Mouse (Mus musculus): ENCODE data around the gene Slc12a6. TPM values are rescaled to one million over a fixed set of nuclear protein-coding genes. Genes with fewer than 3 reads are reported as not detected.

The Slc12a6 gene
- total RNA-seq, 1 experiment from 2014 or later, result 85.0 TPM

DNA sequence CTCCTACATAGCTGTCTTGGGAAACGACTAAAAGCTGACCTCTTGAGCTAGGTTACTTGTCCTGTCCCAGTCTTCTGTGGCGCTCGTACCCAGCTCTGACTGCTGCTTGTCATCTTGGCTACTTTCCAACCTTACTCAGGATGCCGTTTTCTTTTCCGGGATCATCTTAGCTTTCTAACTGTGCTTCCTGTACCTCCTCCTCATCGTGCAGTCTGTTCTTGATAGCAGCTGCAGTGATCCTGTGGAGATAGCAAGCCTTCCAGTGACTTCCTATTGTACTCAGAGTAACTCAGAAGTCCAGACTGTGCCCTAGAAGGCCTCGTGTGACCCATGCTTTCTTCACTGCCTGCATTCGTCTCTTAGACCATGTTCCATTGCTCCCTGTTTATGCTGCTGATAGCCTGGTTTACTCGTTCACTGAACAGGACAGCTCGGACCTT is 43.6 kb downstream of the Slc12a6 start:
- peak; percentile 81 for ATAC-seq (replicated peaks; ENCODE audit: low read depth, poor library complexity, severe bottlenecking)

DNA sequence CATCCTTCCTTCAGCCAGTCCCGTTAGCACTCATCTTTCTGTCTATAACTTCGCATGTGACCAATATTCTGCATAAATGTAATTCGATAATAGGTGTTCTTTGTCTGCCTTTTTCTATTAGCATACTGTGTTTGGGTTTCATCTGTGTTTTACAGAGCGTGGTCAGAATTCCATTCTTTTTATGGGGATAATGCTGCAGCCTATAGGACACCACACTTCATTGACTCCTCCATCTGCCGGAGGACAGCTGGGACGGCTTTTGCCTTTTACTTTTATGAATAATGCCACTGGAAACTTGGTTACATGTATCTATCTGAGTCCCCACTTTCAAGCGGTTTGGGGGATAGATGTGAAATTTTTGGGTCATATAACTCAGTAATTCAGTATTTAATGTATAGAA is 50.0 kb downstream of the Slc12a6 start:
- no peak for ATAC-seq (replicated peaks; ENCODE audit: low read depth, poor library complexity, severe bottlenecking)

DNA sequence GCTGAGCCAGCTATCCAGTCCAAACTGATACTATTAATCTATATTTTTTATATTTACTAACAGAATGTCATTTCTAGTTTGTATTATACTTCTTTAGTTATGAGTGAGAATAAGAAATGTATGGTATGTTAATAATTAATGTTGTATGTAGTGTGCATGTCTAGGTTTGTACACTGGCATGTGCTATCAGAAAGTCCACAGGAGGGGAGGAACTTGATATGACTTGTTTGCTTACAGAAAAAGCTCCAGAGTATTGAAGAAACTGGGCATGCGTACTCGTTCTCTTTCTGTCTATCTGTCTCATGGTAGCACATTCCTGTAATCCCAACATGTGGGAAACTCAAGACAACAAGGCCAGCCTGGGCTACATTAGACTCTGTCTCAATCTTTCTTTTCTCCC is 52.6 kb downstream of the Slc12a6 start:
- no peak for ATAC-seq (replicated peaks; ENCODE audit: low read depth, poor library complexity, severe bottlenecking)

DNA sequence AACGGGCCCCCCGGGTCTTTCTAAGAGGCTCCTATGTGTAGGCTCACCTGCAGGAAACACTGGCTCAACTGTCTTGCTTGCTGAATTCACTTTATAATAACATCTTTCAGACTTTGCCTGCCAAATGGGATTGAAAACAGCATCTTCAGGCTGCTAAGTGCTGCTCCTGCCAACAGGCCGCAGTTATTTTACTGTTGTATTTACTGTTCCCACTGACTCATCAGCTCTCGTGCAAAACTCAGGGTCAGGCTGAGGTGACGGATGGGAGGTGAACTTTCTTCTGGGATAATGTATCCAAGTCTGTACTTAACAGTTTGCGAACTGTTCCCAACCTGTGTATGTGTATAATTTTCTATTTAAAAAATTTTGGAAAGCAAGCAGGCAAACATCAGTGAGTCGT is 53.3 kb downstream of the Slc12a6 start:
- ATAC-seq (replicated peaks; ENCODE audit: low read depth, poor library complexity, severe bottlenecking), result no peak

DNA sequence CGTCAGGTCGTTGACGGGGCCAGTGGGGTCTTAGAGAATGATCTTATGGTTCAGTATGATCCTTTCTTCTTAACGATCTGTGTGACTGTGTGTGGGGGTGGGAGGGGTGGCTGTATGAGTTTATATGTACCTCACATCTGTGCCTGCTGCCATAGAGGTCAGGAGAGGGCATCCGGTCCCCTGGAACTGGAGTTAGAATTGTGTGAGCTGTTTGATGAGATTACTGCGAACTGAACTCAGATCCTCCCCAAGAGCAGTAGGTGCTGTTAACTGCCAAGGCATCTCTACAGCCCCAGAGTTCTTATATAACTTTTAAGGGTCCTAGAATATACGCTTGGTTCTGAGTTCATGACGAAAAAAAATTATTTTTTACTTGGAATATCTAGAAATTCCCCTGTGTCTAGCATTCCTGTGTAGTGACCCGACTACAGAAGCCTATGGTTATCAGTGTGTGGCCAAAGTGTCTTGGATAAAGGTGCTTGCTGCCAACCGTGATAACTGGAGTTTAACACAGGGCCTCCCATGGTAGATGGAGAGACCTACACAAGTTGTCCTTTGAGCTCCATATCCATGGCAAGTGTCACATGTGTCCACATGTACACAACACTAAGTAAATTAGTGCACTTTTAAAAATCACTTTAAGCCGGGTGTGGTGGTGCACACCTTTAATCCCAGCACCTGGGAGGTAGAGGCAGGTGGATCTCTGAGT is 62.6 kb downstream of the Slc12a6 start:
- 0 out of 2 replicates have a peak, but pooled peaks have one; percentile 29 for ATAC-seq (replicated peaks; ENCODE audit: low read depth, poor library complexity, severe bottlenecking)

DNA sequence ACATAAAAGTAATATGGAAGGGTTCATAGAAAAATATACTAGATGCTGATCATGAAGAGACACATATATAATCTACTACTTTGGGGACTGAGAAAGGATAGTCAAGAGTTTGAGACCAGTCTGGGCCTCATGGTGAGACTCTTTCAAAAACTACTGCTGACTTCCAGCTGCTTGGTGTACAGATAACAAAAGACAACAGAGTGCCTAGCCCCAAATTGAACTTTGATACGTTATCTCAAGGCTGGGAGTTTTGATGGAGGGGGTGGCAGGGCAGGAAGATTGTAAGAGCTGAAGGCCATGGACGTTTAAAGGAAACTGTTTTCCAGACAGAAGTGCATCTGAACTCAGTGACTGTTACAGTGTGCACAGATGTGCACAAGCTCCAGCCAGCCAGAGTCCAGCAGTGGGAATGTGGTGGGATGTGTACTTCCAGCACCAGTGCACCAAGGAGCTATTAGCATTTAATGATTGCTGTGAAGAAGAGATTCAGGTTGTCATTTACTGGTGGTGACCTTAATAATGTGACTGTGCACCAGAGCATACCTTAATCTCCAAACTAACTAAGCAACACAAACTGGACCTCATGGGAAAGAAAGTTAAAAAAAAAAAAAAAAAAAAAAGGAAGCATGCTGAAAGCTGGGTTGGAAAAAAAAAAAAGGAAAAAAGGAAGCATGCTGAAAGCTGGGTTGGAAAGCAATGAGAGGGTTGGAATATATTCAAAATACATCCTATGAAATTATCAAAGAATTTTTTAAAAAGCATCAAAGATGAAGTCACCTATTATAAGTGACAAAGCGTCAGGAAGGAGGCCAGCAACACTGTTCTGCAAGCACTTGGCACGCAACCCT is 66.7 kb downstream of the Slc12a6 start:
- ATAC-seq (replicated peaks; ENCODE audit: low read depth, poor library complexity, severe bottlenecking), result no peak

DNA sequence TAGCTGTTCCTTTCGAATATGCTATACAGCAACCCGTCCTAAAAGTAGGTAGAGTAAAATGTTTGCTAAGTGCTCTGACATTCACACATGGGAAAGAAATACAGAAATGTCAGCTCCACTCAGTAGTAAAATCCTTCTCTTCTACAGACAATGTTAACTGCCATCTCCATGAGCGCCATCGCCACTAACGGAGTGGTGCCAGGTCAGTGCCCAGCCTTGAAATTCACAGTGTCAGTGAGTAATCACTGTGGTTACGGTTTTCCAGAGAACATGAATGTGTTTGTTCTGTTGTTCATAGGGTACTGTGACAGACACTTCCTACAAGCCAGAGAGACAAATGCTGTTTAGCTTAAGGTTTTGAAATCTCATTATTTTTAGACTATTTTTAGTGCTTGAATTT is 71.6 kb downstream of the Slc12a6 start:
- no peak for ATAC-seq (replicated peaks; ENCODE audit: low read depth, poor library complexity, severe bottlenecking)

DNA sequence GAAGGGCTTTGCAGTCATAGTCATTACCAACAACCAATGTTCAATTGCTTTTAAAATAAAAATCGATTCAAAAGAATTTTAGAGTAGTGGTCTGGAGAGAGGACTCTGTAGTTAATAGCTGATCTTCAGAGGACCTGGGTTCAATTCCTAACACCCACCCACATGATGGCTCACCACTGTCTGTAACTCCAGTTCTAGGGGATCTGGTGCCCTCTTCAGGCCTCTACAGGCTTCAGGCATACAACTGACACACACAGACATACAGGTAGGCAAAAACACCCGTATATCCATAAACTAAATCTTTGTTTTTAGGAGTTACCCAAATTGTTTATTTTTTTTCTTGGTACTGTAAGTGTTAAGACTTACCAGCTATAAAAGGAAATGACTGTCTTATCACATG is 74.1 kb downstream of the Slc12a6 start:
- ATAC-seq (replicated peaks; ENCODE audit: low read depth, poor library complexity, severe bottlenecking), result peak; percentile 74

DNA sequence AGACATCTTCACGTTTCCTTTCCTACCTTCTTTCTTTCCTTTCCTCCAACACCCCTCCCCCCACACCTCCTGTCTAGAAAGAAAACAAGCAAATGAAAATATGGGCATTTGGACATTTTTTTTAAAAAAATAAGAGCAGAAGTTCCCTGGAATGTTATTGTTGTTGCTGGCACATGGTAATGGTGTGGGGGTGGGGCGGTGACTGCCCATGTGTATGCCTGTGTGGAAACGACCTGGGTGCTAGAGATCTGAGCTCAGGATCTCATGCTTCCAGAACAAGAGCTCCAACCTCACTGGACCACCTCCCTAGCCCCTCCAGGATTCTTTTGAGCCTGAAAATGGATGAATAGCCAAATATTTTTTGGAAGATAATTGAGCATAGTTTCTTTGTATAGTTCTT is 75.5 kb downstream of the Slc12a6 start:
- no peak for ATAC-seq (replicated peaks; ENCODE audit: low read depth, poor library complexity, severe bottlenecking)

DNA sequence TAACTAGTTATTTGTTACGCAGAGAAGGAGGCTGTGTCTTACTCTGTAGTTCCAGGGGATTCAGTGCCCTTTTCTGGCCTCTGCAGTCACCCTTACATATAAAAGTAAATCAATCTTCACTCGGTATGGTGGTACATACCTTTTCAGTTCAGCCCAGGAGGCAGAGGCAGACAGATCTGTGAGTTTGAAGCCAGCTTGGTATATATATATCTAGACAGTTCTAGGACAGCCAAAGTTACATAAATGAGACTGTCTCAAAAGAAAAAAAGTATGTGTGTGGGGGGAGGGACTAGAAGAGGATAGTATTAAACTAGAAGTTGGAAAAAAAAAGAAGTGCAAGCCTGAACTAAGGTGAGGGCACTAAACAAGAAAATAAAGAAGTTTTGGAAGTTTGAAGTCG is 82.6 kb downstream of the Slc12a6 start:
- ATAC-seq (replicated peaks; ENCODE audit: low read depth, poor library complexity, severe bottlenecking), result no peak

DNA sequence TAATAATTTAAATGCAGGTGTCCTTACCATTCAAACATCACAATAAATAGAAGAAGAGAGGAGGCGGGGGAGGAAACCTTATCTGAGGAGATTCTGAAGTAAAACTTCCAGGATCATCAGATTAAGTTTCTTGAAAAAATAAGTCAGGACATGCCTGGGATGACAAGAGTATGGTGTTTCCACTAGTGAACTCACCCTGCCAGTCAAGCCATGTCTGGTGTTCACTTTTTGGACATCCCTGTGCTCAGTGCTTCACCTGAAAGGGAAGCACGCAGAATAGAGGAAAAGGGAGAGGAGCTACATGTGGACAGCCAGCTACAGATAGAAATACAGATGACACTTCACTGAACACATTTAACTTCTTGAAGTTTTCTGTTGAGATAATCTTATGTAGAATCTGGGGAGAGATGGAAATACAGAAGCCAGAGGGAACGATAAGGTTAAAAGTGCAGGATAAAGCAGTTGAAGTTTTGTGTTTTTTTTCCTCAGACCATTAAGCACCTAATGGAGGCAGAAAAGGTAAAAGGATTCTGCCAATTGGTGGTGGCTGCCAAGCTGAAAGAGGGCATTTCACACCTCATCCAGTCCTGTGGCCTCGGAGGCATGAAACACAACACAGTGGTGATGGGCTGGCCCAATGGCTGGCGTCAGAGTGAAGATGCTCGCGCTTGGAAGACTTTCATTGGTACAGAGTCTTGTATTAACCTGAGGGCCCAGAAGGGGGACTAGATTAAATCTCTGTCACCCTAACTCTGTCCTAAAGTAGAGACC is 88.2 kb downstream of the Slc12a6 start:
- ATAC-seq (replicated peaks; ENCODE audit: low read depth, poor library complexity, severe bottlenecking), result no peak

DNA sequence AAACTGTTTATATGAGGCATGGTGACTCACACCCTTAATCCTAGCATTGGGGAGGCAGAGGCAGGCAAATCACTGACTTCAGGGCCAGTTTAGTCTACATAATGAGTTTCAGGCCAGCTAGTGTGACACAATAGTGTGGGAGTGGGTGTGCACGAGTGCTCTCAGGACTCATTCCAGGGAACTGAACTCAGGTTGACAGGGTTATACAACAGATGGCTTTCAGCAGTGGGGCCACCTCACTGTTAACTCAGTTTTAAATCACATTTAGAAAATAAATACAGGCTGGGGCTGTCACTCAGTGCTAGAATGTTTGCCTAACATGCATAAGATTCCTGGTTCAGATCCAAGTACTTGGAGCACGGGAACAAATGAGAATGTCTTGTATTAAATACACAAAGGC is 94.0 kb downstream of the Slc12a6 start:
- no peak for ATAC-seq (replicated peaks; ENCODE audit: low read depth, poor library complexity, severe bottlenecking)

DNA sequence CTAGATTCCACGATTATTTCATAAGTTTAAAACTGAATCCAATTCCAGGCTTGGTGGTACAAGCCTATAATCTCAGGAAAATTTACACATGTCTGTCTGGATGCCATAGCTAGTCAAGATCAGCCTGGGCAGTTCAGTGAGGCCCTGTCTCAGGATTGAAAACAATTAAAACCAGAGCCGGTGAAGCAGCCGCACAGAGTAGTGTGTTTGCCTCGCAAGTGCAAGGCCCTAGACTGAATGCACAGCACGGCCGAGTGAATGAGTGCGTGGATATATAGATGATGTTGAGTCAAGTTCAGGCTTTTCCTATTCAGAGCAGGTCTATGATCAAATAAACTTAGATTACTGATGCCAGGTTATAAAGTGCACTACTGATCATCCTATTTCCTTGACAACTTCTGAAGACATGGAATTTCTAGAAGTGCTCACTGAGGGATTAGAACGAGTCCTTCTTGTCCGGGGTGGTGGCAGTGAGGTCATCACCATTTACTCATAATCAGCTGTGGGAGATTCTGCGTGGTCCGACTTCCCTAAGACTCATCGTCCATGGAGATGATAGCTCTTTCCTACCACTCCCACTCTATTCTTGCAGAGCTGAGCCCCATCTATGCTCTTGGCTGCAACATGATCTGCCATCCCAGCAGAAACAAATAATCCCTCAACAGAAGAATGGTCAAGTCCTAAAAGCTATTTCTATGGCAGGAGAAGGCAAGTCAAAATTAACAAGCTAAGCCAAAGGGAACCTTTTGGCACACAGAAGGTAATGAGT is 94.6 kb downstream of the Slc12a6 start:
- ATAC-seq (replicated peaks; ENCODE audit: low read depth, poor library complexity, severe bottlenecking), result no peak

DNA sequence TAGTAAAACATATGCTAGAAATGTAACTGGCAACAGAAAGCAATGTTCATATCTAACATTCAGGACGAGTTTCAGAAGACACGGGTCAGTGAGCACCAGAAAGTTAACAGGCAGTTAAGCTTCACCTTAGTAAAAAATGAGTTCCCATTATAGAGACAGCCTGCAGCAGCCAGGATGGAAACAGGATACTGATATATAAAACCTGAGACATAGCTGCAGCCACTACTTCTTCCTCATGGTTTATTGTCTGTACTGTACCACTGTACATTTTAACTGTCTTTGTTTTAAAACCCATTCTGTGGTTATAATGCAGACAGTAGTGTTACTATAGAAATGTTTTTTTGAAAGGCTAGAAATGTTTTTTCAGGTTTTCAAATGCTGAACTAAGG is 95.2 kb downstream of the Slc12a6 start:
- ATAC-seq (replicated peaks; ENCODE audit: low read depth, poor library complexity, severe bottlenecking), result no peak

DNA sequence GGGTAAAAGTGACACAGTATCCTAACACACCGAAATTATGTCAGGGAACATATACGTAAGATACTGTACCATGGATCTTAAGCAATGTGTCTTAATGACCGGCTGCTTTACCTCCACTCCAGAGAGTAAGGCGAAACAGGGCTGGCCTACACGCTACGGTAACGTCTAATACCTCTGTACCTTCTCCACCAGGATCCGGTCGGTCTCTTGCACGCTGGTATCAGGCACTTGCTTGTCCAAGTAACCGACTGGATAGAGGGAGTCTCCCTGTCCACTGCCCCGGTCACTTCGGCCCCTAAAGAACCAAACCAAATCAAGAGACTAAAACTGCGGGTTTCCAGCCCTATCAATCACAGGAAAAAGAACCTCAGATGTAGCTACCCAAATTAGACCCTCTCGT is 101.6 kb downstream of the Slc12a6 start:
- ATAC-seq (replicated peaks; ENCODE audit: low read depth, poor library complexity, severe bottlenecking), result peak; percentile 24

DNA sequence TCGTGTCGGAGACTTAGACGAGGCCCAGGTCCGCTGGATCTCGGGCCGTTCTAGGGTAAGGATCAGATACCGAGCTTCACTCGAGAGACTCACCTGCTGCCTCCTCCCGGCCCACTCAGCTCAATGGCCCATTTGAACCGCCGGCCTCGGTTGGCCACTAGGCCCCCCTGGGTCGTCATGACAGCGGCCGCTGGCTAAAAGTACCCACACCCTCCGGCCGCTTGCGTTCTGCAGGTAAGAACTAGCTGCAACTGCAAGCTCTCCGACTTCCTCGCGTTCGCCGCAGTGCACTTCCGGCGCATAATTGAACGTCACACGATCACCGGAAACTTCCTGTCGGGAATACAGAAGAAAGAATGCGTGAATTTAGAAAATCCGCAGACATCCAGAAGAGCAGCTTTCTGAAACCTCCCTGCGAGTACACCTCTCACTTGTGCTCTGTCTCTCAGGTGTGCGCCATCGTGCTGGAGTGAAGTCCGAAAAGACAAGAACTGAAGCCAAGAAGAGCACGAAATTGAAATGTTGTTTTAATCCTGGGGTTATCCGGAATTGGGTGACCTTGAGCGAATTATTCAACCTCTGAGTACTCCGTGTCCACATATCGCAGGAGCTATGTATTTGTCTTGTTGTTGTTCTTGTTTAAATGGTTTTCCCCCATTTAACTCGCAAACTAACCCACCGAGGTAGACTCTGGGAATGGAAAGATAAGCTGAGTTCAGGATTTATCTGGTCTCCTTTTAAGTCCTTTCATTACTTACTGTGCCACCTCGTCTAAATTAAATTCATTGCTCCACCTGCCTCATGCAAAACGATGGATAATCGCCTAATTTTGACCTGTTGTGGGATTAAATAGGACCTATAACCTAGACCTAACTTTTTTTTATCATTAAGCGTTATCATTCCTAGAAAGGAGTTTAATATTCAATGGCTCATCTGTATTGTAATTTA is 102.4 kb downstream of the Slc12a6 start, which contains the start of gene Emc4:
Gene Emc4 (minus strand): TSS at position 302 of the 948 bp plus-strand sequence.
- peak; percentile 94 for ATAC-seq (replicated peaks; ENCODE audit: low read depth, poor library complexity, severe bottlenecking)

DNA sequence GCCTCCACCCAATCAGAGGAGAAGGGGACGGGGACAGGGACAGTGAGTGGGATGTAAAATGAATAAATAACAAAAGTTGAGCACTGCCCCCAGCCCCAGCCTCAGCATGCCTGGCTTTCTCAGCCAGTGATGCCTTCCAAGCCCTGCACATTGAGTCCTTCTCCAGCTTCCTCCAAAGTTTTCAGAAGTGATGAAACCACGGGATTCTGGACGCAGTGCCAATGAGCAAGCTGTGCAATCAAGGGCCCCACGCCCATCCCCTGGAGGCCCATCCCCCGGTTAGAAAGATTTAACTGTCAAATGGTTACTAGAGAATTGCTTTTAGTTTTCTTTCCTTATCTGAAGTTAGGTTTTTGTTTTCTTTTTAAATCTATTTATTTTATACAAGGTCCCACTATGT is 104.3 kb downstream of the Slc12a6 start:
- no peak for ATAC-seq (replicated peaks; ENCODE audit: low read depth, poor library complexity, severe bottlenecking)

DNA sequence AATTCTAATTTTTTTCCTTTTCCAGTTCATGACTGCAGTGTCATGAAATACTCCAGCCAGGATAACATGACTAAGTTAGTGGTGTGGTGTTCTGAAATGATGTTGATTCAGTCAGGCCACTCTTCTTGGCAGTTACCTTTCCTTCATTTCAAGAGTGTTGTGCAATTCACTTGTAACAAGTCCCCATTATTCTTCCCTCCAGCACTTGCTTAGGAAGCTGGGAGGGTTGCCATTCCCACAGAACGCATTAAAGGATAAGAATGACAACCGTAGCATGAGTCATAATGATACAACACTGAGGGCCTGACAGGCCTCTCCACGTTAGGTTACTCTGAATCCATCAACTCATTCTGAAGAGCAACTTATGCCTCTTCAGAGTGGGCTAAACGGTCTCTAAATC is 107.5 kb downstream of the Slc12a6 start:
- no peak for ATAC-seq (replicated peaks; ENCODE audit: low read depth, poor library complexity, severe bottlenecking)

DNA sequence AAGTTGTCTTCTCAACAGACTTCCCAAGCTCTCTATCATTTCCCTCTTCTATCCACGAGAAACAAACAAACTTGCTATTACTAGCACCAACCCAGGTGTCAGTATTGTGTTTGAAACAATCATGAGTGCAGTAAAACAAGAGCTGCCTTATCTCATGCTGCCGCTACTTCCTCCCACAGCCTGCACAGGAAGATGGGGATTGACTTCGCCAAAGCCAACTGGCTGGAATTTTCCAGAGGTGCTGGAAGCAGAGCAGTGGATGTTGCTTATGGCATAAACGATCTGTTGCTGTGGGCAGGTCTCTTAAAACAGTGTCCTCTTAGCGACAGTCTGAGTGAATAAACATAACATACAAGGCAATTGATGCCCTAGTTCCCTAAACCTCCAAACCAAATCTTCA is 109.0 kb downstream of the Slc12a6 start:
- ATAC-seq (replicated peaks; ENCODE audit: low read depth, poor library complexity, severe bottlenecking), result peak; percentile 47
